Mouse (Mus musculus): ENCODE data around the gene Nlrc4. TPM values are rescaled to one million over a fixed set of nuclear protein-coding genes. Genes with fewer than 3 reads are reported as not detected.

The Nlrc4 gene
- polyA plus RNA-seq, 1 experiment from 2014 or later: 15.0 TPM

GRCm38 (mm10) chr17:74440486-74440885, 18.5 kb downstream of the Nlrc4 start:
- Histone ChIP-seq H3K27ac (ENCODE audit: low read depth, low read length) (no peak overlapping the region), H3K4me3 (ENCODE audit: low read depth, low read length) (no peak overlapping the region), H3K4me1 (replicated peaks; ENCODE audit: control insufficient read depth, insufficient read depth, low read length) (no peaks in the 10 kb centered on the region), H3K36me3 (ENCODE audit: control insufficient read depth, insufficient read depth) (peaks cover 25% of the 10 kb centered on the region; the same call in 1 of the 2 replicates), H3K27me3 (replicated peaks; ENCODE audit: control insufficient read depth, insufficient read depth, low read length) (no peaks in the 10 kb centered on the region), H3K4me2 (replicated peaks; ENCODE audit: low read depth) (no peak overlapping the region), H3K9me3 (ENCODE audit: control insufficient read depth) (no peaks in the 10 kb centered on the region), H3K9ac (ENCODE audit: low read depth, low read length) (no peak overlapping the region)
- TF ChIP-seq CTCF (IDR thresholded peaks at IDR 0.05; ENCODE audit: low read depth): no peak
- no peak for ATAC-seq
- WGBS: 68% methylated on average over 5 of the region's 5 CpGs

GRCm38 (mm10) chr17:74437762-74438161, 21.2 kb downstream of the Nlrc4 start:
- Histone ChIP-seq H3K4me3 (ENCODE audit: low read depth, low read length) (no peak overlapping the region), H3K36me3 (ENCODE audit: control insufficient read depth, insufficient read depth) (peaks cover 21% of the 10 kb centered on the region), H3K27me3 (replicated peaks; ENCODE audit: control insufficient read depth, insufficient read depth, low read length) (no peaks in the 10 kb centered on the region), H3K9ac (ENCODE audit: low read depth, low read length) (no peak overlapping the region), H3K4me1 (replicated peaks; ENCODE audit: control insufficient read depth, insufficient read depth, low read length) (no peaks in the 10 kb centered on the region), H3K4me2 (replicated peaks; ENCODE audit: low read depth) (no peak overlapping the region), H3K27ac (ENCODE audit: low read depth, low read length) (peak overlapping the region; percentile 75), H3K9me3 (ENCODE audit: control insufficient read depth) (no peaks in the 10 kb centered on the region)
- no peak for TF ChIP-seq CTCF (IDR thresholded peaks at IDR 0.05; ENCODE audit: low read depth)
- peak; percentile 99 for ATAC-seq
- 34% methylated on average over 9 of the region's 9 CpGs for WGBS

- WGBS: 85% methylated on average over 5 of the region's 5 CpGs
- no peaks in the 10 kb centered on the region for H3K9me3 ChIP-seq (ENCODE audit: control insufficient read depth)
- peaks cover 56% of the 10 kb centered on the region for H3K36me3 ChIP-seq (ENCODE audit: control insufficient read depth, insufficient read depth)
- ATAC-seq: no peak
- H3K4me2 ChIP-seq (replicated peaks; ENCODE audit: low read depth): no peak overlapping the region
- TF ChIP-seq CTCF (IDR thresholded peaks at IDR 0.05; ENCODE audit: low read depth): no peak
- H3K4me1 ChIP-seq (replicated peaks; ENCODE audit: control insufficient read depth, insufficient read depth, low read length): no peaks in the 10 kb centered on the region
- no peak overlapping the region for H3K4me3 ChIP-seq (ENCODE audit: low read depth, low read length)
- H3K9ac ChIP-seq (ENCODE audit: low read depth, low read length): no peak overlapping the region
- no peak overlapping the region; the same call in 1 of the 2 replicates for H3K27ac ChIP-seq (ENCODE audit: low read depth, low read length)
- H3K27me3 ChIP-seq (replicated peaks; ENCODE audit: control insufficient read depth, insufficient read depth, low read length): no peaks in the 10 kb centered on the region
These were observed 26.3 kb downstream of the Nlrc4 start for GRCm38 (mm10) chr17:74432631-74433030.

DNA sequence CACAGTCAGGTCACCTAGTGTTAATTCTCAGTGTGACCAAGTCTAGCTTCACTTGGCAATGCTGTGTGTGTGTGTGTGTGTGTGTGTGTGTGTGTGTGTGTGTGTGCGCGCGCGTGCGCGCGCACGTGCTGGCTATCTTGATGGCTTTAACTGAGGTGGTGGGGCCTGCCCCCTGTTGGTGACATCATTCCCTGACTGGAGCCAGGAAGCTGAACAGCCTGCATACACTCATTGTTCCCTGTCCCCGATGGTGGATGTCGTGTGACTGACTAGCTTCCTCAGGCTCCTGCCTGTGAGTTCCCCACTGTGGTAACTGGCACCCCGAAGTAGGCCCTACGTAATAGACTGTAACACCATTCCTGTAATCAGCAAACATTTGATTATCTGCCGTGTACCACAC, 27.5 kb downstream of the Nlrc4 start:
- Histone ChIP-seq H3K4me3 (ENCODE audit: low read depth, low read length) (no peak overlapping the region), H3K9ac (ENCODE audit: low read depth, low read length) (no peak overlapping the region), H3K4me2 (replicated peaks; ENCODE audit: low read depth) (no peak overlapping the region), H3K27ac (ENCODE audit: low read depth, low read length) (0 out of 2 replicates have a peak overlapping the region, but pooled peaks have one; percentile 1), H3K27me3 (replicated peaks; ENCODE audit: control insufficient read depth, insufficient read depth, low read length) (no peaks in the 10 kb centered on the region), H3K4me1 (replicated peaks; ENCODE audit: control insufficient read depth, insufficient read depth, low read length) (no peaks in the 10 kb centered on the region), H3K36me3 (ENCODE audit: control insufficient read depth, insufficient read depth) (peaks cover 68% of the 10 kb centered on the region), H3K9me3 (ENCODE audit: control insufficient read depth) (no peaks in the 10 kb centered on the region)
- peak; percentile 51 for TF ChIP-seq CTCF (IDR thresholded peaks at IDR 0.05; ENCODE audit: low read depth)
- ATAC-seq: peak; percentile 30; the same call in 1 of the 2 replicates
- WGBS: 74% methylated on average over 13 of the region's 13 CpGs

- peaks cover 66% of the 10 kb centered on the region for H3K36me3 ChIP-seq (ENCODE audit: control insufficient read depth, insufficient read depth)
These were observed 28.9 kb downstream of the Nlrc4 start for GRCm38 (mm10) chr17:74430074-74430473.

DNA sequence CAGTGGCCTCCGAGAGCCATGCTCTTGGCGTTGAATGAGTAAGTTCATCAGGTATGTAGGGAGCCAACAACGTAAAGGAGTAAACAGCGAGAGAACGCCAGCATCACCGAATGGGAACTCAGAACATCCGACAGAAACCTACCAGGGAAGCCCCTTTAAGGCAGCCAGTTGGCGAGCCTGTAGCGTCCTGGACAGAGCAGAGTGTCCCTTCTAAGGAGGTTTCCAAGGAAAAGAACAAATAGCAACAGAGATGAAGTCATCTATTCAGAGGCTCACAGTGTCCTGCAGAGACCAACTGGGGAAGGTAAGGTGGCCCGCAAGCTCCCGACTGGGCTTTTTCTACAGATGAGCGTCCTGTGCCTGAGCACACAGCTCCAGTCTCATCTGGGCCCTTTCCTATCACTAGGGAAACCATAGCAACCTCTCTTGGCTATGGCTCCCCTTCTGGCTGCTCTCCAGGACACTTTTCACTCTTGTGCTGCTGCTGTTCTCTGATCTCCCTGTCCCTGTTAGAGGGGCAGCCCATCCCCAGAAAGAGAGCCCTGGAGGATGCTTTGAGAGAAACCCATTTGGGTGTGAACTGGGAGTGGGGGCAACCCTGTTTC, 34.4 kb downstream of the Nlrc4 start:
- Histone ChIP-seq H3K9ac (ENCODE audit: low read depth, low read length) (no peak overlapping the region), H3K27ac (ENCODE audit: low read depth, low read length) (no peak overlapping the region), H3K4me3 (ENCODE audit: low read depth, low read length) (no peak overlapping the region), H3K4me1 (replicated peaks; ENCODE audit: control insufficient read depth, insufficient read depth, low read length) (no peaks in the 10 kb centered on the region), H3K9me3 (ENCODE audit: control insufficient read depth) (no peaks in the 10 kb centered on the region), H3K36me3 (ENCODE audit: control insufficient read depth, insufficient read depth) (peaks cover 77% of the 10 kb centered on the region), H3K27me3 (replicated peaks; ENCODE audit: control insufficient read depth, insufficient read depth, low read length) (no peaks in the 10 kb centered on the region), H3K4me2 (replicated peaks; ENCODE audit: low read depth) (no peak overlapping the region)
- 92% methylated on average over 12 of the region's 12 CpGs for WGBS
- no peak for TF ChIP-seq CTCF (IDR thresholded peaks at IDR 0.05; ENCODE audit: low read depth)
- no peak for ATAC-seq

More at GRCm38 (mm10) chr17:74430074-74430473, 28.9 kb downstream of the Nlrc4 start:
- no peaks in the 10 kb centered on the region for H3K4me1 ChIP-seq (replicated peaks; ENCODE audit: control insufficient read depth, insufficient read depth, low read length)
- ATAC-seq: peak; percentile 67
- H3K4me2 ChIP-seq (replicated peaks; ENCODE audit: low read depth): no peak overlapping the region
- no peaks in the 10 kb centered on the region for H3K27me3 ChIP-seq (replicated peaks; ENCODE audit: control insufficient read depth, insufficient read depth, low read length)
- no peak for TF ChIP-seq CTCF (IDR thresholded peaks at IDR 0.05; ENCODE audit: low read depth)
- no peak overlapping the region for H3K27ac ChIP-seq (ENCODE audit: low read depth, low read length)
- no peak overlapping the region for H3K9ac ChIP-seq (ENCODE audit: low read depth, low read length)
- H3K4me3 ChIP-seq (ENCODE audit: low read depth, low read length): no peak overlapping the region
- WGBS: 59% methylated on average over 8 of the region's 8 CpGs
- H3K9me3 ChIP-seq (ENCODE audit: control insufficient read depth): no peaks in the 10 kb centered on the region
